Mouse (Mus musculus) liver, postnatal 0 days (tissue): Measurements from ENCODE around the gene Bcl10. TPM values are rescaled to one million over a fixed set of nuclear protein-coding genes. Genes with fewer than 3 reads are reported as not detected.
"Not testable (repeated sequence)": the region's sequence is repeated elsewhere in the genome, so short reads cannot be mapped to it uniquely, and the experiment has no call there.

Experiments used
- ATAC-seq: fragments of 200-750 bp; cut with Nextera tagmentation; 2 replicates; pipeline ENCODE4 v1.8.0; 2017; ENCODE audit warnings: mild to moderate bottlenecking, moderate library complexity
- DNase-seq: peaks from one replicate; pipeline ENCODE4 v3.0.0-alpha.2; 2016
- H3K27ac ChIP-seq: fragments of 300-500 bp; sonication (generic); 2 replicates; pipeline ENCODE4 v1.5.1; 2014; ENCODE audit warnings: antibody characterized with exemption, moderate library complexity, mild to moderate bottlenecking, low read depth
- H3K27me3 ChIP-seq: fragments of 300-500 bp; sonication (generic); 2 replicates; pipeline ENCODE4 v1.6.1; 2014; ENCODE audit warnings: low read length, control low read depth, mixed read lengths; ENCODE audit not compliant: insufficient read depth
- H3K36me3 ChIP-seq: fragments of 300-500 bp; sonication (generic); replicated peaks from 2 replicates; pipeline ENCODE4 v1.6.1; 2014; ENCODE audit warnings: mild to moderate bottlenecking, control low read depth, low read length, moderate library complexity, mixed read lengths; ENCODE audit not compliant: insufficient read depth
- H3K4me1 ChIP-seq: fragments of 300-500 bp; sonication (generic); 2 replicates; pipeline ENCODE4 v1.6.1; 2014; ENCODE audit warnings: antibody characterized with exemption, mild to moderate bottlenecking, control low read depth; ENCODE audit not compliant: insufficient read depth
- H3K4me2 ChIP-seq: fragments of 300-500 bp; sonication (generic); 2 replicates; pipeline ENCODE4 v1.6.1; 2014; ENCODE audit warnings: low read depth, mild to moderate bottlenecking, low read length, moderate library complexity, mixed read lengths
- H3K4me3 ChIP-seq: fragments of 300-500 bp; sonication (generic); 2 replicates; pipeline ENCODE4 v1.5.1; 2014; ENCODE audit warnings: low read depth, low read length
- H3K9ac ChIP-seq: fragments of 300-500 bp; sonication (generic); replicated peaks from 2 replicates; pipeline ENCODE4 v1.6.1; 2014; ENCODE audit warnings: mild to moderate bottlenecking, moderate library complexity
- H3K9me3 ChIP-seq: fragments of 300-500 bp; sonication (generic); 2 replicates; pipeline ENCODE4 v1.6.1; 2016; ENCODE audit warnings: mild to moderate bottlenecking, control low read depth, low read length, mixed read lengths
- CTCF ChIP-seq: sonication (generic); IDR thresholded peaks from 2 replicates; pipeline ENCODE4 v1.5.1; 2016; ENCODE audit warnings: antibody characterized with exemption, low read depth
- EP300 ChIP-seq: IDR thresholded peaks from 2 replicates; pipeline ENCODE4 v1.6.1; 2016; ENCODE audit warnings: antibody characterized with exemption, low read depth, mild to moderate bottlenecking
- WGBS: fragments of 180-500 bp; shearing (Covaris S2); extraction: QIAGEN DNeasy Blood & Tissue Kit; methylation state at CpG from one replicate; pipeline ENCODE4 v1.1.7; 2014; ENCODE audit not compliant: insufficient replicate concordance; 5-methylcytosine and 5-hydroxymethylcytosine counted together
- polyA plus RNA-seq: library from polyadenylated mRNA; unstranded; fragments of >200 nt; fragmentation: Nextera tagmentation; extraction: Ambion mirVana; gene quantifications from 2 replicates; pipeline ENCODE4 v1.2.1, GENCODE M21; 2015

The Bcl10 gene
- polyA plus RNA-seq = 20.9 and 22.9 TPM in 2 replicates

GRCm38 (mm10) chr3:145922019-145922854, at the start of gene Bcl10:
TSS of gene Bcl10 (plus strand) at chr3:145922804.
- H3K4me2 ChIP-seq = peak within 1 kb of the TSS; percentile 73
- ATAC-seq = no peak
- peaks cover under 1% of the 10 kb centered on the region for H3K36me3 ChIP-seq
- no peaks in the 10 kb centered on the region for H3K27me3 ChIP-seq
- peak within 1 kb of the TSS; percentile 85 for H3K27ac ChIP-seq
- H3K9me3 ChIP-seq = 0 out of 2 replicates have a peak, but pooled peaks cover 4% of the 10 kb centered on the region
- no peak for DNase-seq
- whole genome bisulfite sequencing = 49% methylated on average over 11 of the region's 11 CpGs
- no peak within 1 kb of the TSS; the same call in 1 of the 2 replicates for H3K9ac ChIP-seq
- peaks cover 24% of the 10 kb centered on the region for H3K4me1 ChIP-seq
- peak within 1 kb of the TSS; percentile 37; the same call in 1 of the 2 replicates for H3K4me3 ChIP-seq
- TF ChIP-seq EP300 (no peak), CTCF (no peak)

GRCm38 (mm10) chr3:145873271-145873670, 49.3 kb upstream of the Bcl10 start:
- no peak for ATAC-seq
- no peak overlapping the region for H3K27ac ChIP-seq
- H3K4me3 ChIP-seq = no peak overlapping the region
- TF ChIP-seq CTCF (no peak), EP300 (no peak)
- H3K36me3 ChIP-seq = no peaks in the 10 kb centered on the region
- no peak overlapping the region for H3K4me2 ChIP-seq
- H3K4me1 ChIP-seq = no peaks in the 10 kb centered on the region
- no peaks in the 10 kb centered on the region for H3K9me3 ChIP-seq
- 91% methylated on average over 1 of the region's 1 CpGs for WGBS
- no peaks in the 10 kb centered on the region for H3K27me3 ChIP-seq
- no peak for DNase-seq
- no peak overlapping the region for H3K9ac ChIP-seq

DNA sequence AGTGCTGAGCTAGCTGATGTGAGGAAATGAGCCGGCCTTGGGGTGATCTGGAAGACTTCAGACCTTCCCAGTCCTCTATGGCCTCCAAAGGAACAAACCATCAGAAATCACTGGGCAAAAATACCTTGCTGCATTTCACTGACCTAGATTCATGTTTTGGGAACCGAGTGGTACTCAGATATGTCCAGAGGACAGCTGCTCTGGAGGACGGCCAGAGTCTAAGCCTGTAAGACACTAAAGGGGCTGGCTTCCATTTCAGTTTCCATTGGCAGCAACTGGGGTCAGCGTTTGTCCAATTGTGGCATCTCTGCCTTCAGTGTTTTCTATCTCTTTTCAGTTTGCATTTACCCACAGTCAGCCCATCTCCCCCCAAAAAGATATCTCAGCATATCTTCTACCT, 48.5 kb upstream of the Bcl10 start:
- Histone ChIP-seq H3K9ac (no peak overlapping the region), H3K27me3 (no peaks in the 10 kb centered on the region), H3K27ac (no peak overlapping the region), H3K4me1 (no peaks in the 10 kb centered on the region), H3K4me2 (no peak overlapping the region), H3K4me3 (no peak overlapping the region), H3K36me3 (no peaks in the 10 kb centered on the region), H3K9me3 (no peaks in the 10 kb centered on the region)
- WGBS = 70% methylated on average over 4 of the region's 4 CpGs
- DNase-seq = no peak
- TF ChIP-seq CTCF (no peak), EP300 (no peak)
- ATAC-seq = no peak

- 63% methylated on average over 11 of the region's 11 CpGs for WGBS
- TF ChIP-seq CTCF (no peak), EP300 (no peak)
- H3K4me2 ChIP-seq = no peak overlapping the region
Observed at GRCm38 (mm10) chr3:145876120-145876519, 46.5 kb upstream of the Bcl10 start.

DNA sequence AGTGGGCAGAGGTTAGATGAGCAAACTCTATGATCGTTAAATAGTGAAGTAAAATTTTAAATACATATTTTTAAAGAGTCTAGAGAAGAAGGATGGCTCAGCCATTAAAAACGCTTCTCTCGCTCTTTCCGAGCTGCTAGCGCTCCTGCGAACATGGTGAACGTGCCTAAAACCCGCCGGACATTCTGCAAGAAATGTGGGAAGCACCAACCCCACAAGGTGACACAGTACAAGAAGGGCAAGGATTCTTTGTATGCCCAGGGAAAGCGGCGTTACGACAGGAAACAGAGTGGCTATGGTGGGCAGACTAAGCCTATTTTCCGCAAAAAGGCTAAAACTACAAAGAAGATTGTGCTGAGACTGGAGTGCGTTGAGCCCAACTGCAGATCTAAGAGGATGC, 43.7 kb upstream of the Bcl10 start:
- not testable (repeated sequence) for H3K4me2 ChIP-seq, H3K4me3 ChIP-seq, H3K36me3 ChIP-seq, H3K27ac ChIP-seq, ATAC-seq, H3K4me1 ChIP-seq, H3K27me3 ChIP-seq, H3K9me3 ChIP-seq, DNase-seq, H3K9ac ChIP-seq
- 86% methylated on average over 12 of the region's 14 CpGs for WGBS

More at GRCm38 (mm10) chr3:145876120-145876519, 46.5 kb upstream of the Bcl10 start:
- Histone ChIP-seq H3K9ac (no peak overlapping the region), H3K4me1 (no peaks in the 10 kb centered on the region), H3K27me3 (no peaks in the 10 kb centered on the region), H3K4me3 (no peak overlapping the region), H3K27ac (no peak overlapping the region), H3K9me3 (no peaks in the 10 kb centered on the region), H3K36me3 (no peaks in the 10 kb centered on the region)
- ATAC-seq (no peak), DNase-seq (no peak)

- H3K4me2 ChIP-seq = no peak overlapping the region
- H3K36me3 ChIP-seq = no peaks in the 10 kb centered on the region
- 71% methylated on average over 1 of the region's 1 CpGs for WGBS
- H3K27ac ChIP-seq = no peak overlapping the region
- H3K4me1 ChIP-seq = no peaks in the 10 kb centered on the region
- H3K9me3 ChIP-seq = no peaks in the 10 kb centered on the region
- no peak for ATAC-seq
- H3K27me3 ChIP-seq = no peaks in the 10 kb centered on the region
- H3K4me3 ChIP-seq = no peak overlapping the region
- no peak for DNase-seq
- no peak overlapping the region for H3K9ac ChIP-seq
- no peak for TF ChIP-seq CTCF
- no peak for TF ChIP-seq EP300
Observed at GRCm38 (mm10) chr3:145880335-145880734, 42.3 kb upstream of the Bcl10 start.
